Mouse (Mus musculus) forebrain, embryonic 11.5 days (tissue): ENCODE measurements around the gene Srrm1. TPM values are rescaled to one million over a fixed set of nuclear protein-coding genes. Genes with fewer than 3 reads are reported as not detected.
A peak's percentile ranks its signal among the peaks of the same experiment; 100 is the strongest.

Source experiments
- ATAC-seq: fragments of 200-750 bp; cut with Nextera tagmentation; replicated peaks from 2 replicates; pipeline ENCODE4 v1.8.0; 2017; ENCODE audit warnings: moderate TSS enrichment; ENCODE audit not compliant: low FRiP score
- DNase-seq: peaks from one replicate; pipeline ENCODE4 v3.0.0-alpha.2; 2017; ENCODE audit warnings: low spot score
- H3K27ac ChIP-seq: fragments of 300-500 bp; sonication (generic); 2 replicates; pipeline ENCODE4 v1.5.1; 2014; ENCODE audit warnings: low read depth, low read length
- H3K27me3 ChIP-seq: fragments of 300-500 bp; sonication (generic); 2 replicates; pipeline ENCODE4 v1.6.1; 2014; ENCODE audit warnings: mild to moderate bottlenecking, low read length, mixed read lengths; ENCODE audit not compliant: control insufficient read depth, insufficient read depth
- H3K36me3 ChIP-seq: fragments of 300-500 bp; sonication (generic); 2 replicates; pipeline ENCODE4 v1.6.1; 2014; ENCODE audit warnings: mild to moderate bottlenecking, low read length, moderate library complexity, mixed read lengths; ENCODE audit not compliant: control insufficient read depth, insufficient read depth
- H3K4me1 ChIP-seq: fragments of 300-500 bp; sonication (generic); replicated peaks from 2 replicates; pipeline ENCODE4 v1.6.1; 2014; ENCODE audit warnings: low read length, mixed read lengths; ENCODE audit not compliant: control insufficient read depth, insufficient read depth
- H3K4me2 ChIP-seq: fragments of 300-500 bp; sonication (generic); 2 replicates; pipeline ENCODE4 v1.6.1; 2014; ENCODE audit warnings: low read depth, mild to moderate bottlenecking, low read length, moderate library complexity, mixed read lengths; ENCODE audit not compliant: severe bottlenecking
- H3K4me3 ChIP-seq: fragments of 300-500 bp; sonication (generic); 2 replicates; pipeline ENCODE4 v1.5.1; 2014; ENCODE audit warnings: low read depth, low read length
- H3K9ac ChIP-seq: fragments of 300-500 bp; sonication (generic); 2 replicates; pipeline ENCODE4 v1.6.1; 2014; ENCODE audit warnings: low read length
- H3K9me3 ChIP-seq: fragments of 300-500 bp; sonication (generic); 2 replicates; pipeline ENCODE4 v1.6.1; 2016; ENCODE audit warnings: low read length, mixed read lengths; ENCODE audit not compliant: control insufficient read depth
- WGBS: fragments of 180-500 bp; shearing (Covaris S2); extraction: QIAGEN DNeasy Blood & Tissue Kit; methylation state at CpG from one replicate; pipeline ENCODE4 v1.1.7; 2014; 5-methylcytosine and 5-hydroxymethylcytosine counted together
- polyA plus RNA-seq: library from polyadenylated mRNA; unstranded; fragments of >200 nt; fragmentation: Nextera tagmentation; extraction: Ambion mirVana; gene quantifications from 2 replicates; pipeline ENCODE4 v1.2.1, GENCODE M21; 2014

Gene Srrm1
- polyA plus RNA-seq, 1 experiment from 2014 or later = 241 TPM

DNA sequence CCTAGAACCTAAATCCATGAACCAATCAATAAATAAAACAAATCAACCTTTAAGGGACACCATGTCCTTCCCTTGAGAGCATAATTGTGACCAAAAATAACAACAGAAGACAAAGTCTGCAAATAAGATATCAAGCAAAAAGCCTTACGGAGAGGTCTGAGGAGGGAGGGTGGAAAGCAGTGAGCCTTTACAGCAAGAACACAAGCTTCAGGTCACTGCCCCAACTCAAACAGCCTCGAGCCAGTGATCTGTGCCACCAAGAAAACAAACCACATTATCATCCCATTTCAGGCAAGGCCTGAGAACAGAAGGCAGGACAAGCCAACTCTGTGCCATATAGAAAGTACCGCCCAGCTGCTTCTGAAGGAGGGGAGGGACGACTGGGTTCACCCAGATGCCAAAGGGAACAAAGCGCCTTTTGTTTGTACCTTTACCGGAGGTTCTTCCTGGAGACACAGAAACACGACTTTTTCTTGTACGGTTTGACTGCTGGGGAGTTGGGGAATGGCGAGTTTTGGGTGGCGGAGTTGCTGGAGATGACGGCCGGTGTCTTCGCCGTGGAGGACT is 15.7 kb downstream of the Srrm1 start:
- Histone ChIP-seq H3K36me3 (peaks cover 32% of the 10 kb centered on the region; the same call in 1 of the 2 replicates), H3K4me2 (no peak overlapping the region), H3K9me3 (no peaks in the 10 kb centered on the region), H3K4me3 (no peak overlapping the region), H3K27me3 (no peaks in the 10 kb centered on the region), H3K9ac (no peak overlapping the region), H3K4me1 (no peaks in the 10 kb centered on the region), H3K27ac (no peak overlapping the region)
- ATAC-seq (no peak), DNase-seq (no peak)
- WGBS = 87% methylated on average over 14 of the region's 14 CpGs

DNA sequence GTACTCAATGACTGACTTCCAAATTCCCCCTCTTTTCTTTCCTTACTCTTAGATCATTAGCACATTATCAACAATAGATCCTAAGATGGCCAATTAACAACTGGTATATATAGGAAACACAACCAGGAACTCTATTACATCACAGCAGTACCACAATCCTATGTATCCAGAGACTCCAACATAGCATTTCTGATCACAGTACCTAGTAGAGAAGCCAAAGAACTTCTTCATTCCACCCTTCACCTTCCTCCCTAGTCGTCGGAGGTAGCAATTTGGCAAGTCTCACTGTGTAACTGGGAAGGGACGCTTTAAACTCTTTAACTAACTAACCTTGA is 17.1 kb downstream of the Srrm1 start:
- no peak for ATAC-seq
- Histone ChIP-seq H3K9ac (no peak overlapping the region), H3K36me3 (peaks cover 36% of the 10 kb centered on the region), H3K4me2 (no peak overlapping the region), H3K9me3 (no peaks in the 10 kb centered on the region), H3K4me1 (no peaks in the 10 kb centered on the region), H3K27me3 (no peaks in the 10 kb centered on the region), H3K4me3 (no peak overlapping the region), H3K27ac (no peak overlapping the region)
- DNase-seq = no peak
- WGBS = 96% methylated on average over 3 of the region's 3 CpGs

DNA sequence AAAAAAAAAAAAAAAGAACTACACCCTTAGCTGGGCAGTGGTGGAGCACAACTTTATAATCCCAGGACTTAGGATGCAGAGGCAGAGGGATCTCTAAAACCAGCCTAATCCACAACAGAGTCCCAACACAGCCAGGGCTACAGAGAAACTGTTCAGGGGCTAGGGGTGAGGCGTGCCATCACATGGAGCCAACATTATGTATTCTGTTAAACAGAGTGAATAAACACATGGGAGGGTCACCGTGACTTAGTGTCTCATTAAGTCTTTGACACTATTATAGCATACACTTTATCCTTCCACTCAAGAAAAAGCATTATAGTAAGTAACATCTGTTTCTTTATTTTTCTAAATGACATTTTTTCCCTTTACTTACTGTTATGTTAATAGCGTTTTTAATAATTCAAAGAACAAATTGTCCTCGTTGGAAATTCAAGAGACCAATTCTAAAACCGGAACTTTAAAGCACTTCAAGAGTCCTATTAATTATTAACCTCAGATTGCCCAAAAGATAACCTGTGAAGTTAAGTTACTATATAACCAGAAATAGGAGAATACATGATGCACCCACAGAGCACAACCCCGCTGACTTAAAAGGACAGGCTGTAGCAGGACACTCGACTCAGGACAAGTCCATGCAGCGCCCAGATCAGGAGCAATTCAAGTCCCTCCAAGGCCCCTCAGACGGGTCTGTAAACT is 17.6 kb downstream of the Srrm1 start:
- Histone ChIP-seq H3K36me3 (peaks cover 37% of the 10 kb centered on the region), H3K9ac (no peak overlapping the region), H3K27me3 (no peaks in the 10 kb centered on the region), H3K4me3 (no peak overlapping the region), H3K27ac (no peak overlapping the region), H3K4me1 (no peaks in the 10 kb centered on the region), H3K9me3 (no peaks in the 10 kb centered on the region), H3K4me2 (no peak overlapping the region)
- no peak for ATAC-seq
- 93% methylated on average over 9 of the region's 9 CpGs for WGBS
- DNase-seq = no peak

- H3K27ac ChIP-seq = no peak overlapping the region
- DNase-seq (no peak), ATAC-seq (no peak)
- H3K4me2 ChIP-seq = no peak overlapping the region
- H3K27me3 ChIP-seq = no peaks in the 10 kb centered on the region
- no peaks in the 10 kb centered on the region for H3K9me3 ChIP-seq
- no peak overlapping the region for H3K9ac ChIP-seq
- 96% methylated on average over 3 of the region's 3 CpGs for WGBS
- no peaks in the 10 kb centered on the region for H3K4me1 ChIP-seq
- H3K36me3 ChIP-seq = peaks cover 20% of the 10 kb centered on the region
- no peak overlapping the region for H3K4me3 ChIP-seq
Measured at GRCm38 (mm10) chr4:135326469-135326868, 26.7 kb downstream of the Srrm1 start.

DNA sequence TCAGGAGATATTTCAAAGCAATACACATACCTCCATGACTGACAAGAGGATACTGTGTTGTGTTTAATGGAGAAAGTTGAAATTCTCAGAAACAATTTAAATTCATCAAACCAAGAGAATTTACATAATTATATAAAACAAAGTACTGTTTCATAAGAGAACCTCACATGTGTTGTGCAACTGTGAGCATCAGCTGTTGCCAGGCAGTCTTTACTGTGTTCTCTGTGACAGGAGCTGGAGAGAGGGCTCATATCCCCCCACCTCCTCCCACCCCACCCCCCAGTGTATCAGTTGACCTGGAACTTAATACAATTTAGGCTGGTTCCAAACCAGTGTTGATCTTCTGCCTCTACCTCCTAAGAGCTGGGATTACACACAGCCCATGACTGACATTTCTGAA is 27.1 kb downstream of the Srrm1 start:
- Histone ChIP-seq H3K9ac (no peak overlapping the region), H3K4me1 (no peaks in the 10 kb centered on the region), H3K4me2 (no peak overlapping the region), H3K4me3 (no peak overlapping the region), H3K27ac (no peak overlapping the region), H3K36me3 (peaks cover 18% of the 10 kb centered on the region), H3K9me3 (no peaks in the 10 kb centered on the region), H3K27me3 (no peaks in the 10 kb centered on the region)
- DNase-seq = no peak
- no peak for ATAC-seq

- DNase-seq (no peak), ATAC-seq (no peak)
- Histone ChIP-seq H3K36me3 (peaks cover 20% of the 10 kb centered on the region), H3K9me3 (no peaks in the 10 kb centered on the region), H3K4me3 (no peak overlapping the region), H3K9ac (no peak overlapping the region), H3K4me1 (no peaks in the 10 kb centered on the region), H3K27me3 (no peaks in the 10 kb centered on the region), H3K4me2 (no peak overlapping the region), H3K27ac (no peak overlapping the region)
- WGBS = 93% methylated on average over 8 of the region's 8 CpGs
Measured at GRCm38 (mm10) chr4:135323021-135323420, 30.1 kb downstream of the Srrm1 start.

GRCm38 (mm10) chr4:135317966-135318365 is 35.2 kb downstream of the Srrm1 start:
- Histone ChIP-seq H3K27me3 (no peaks in the 10 kb centered on the region), H3K4me1 (0 out of 2 replicates have a peak, but pooled peaks cover 2% of the 10 kb centered on the region), H3K4me3 (no peak overlapping the region), H3K9ac (no peak overlapping the region), H3K27ac (no peak overlapping the region), H3K9me3 (no peaks in the 10 kb centered on the region), H3K4me2 (no peak overlapping the region), H3K36me3 (peaks cover 24% of the 10 kb centered on the region)
- DNase-seq (peak; percentile 88), ATAC-seq (peak; percentile 73; the same call in 1 of the 2 replicates)
- 17% methylated on average over 2 of the region's 2 CpGs for WGBS

DNA sequence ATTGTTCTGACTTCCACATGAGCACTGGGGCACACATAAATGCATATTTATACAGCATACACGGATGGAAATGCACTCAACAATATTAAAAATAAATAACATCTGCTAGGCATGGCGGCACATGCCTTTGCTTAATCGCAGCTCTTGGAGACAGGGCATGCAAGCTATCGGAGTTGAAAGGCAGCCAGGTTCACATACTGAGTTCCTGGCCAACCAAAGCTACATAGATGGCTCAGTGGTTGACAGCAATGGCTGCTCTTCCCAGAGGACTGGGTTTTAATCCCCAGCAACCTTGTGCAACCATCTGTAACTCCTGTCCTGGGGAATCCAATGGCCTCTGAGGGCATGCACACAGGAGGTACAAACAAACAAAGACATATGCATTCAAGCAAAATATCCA is 35.6 kb downstream of the Srrm1 start:
- no peak overlapping the region for H3K27ac ChIP-seq
- no peak for ATAC-seq
- H3K4me2 ChIP-seq = no peak overlapping the region
- peaks cover 20% of the 10 kb centered on the region for H3K36me3 ChIP-seq
- H3K27me3 ChIP-seq = no peaks in the 10 kb centered on the region
- H3K4me1 ChIP-seq = 0 out of 2 replicates have a peak, but pooled peaks cover 2% of the 10 kb centered on the region
- WGBS = 95% methylated on average over 4 of the region's 4 CpGs
- no peak overlapping the region for H3K4me3 ChIP-seq
- H3K9ac ChIP-seq = no peak overlapping the region
- no peak for DNase-seq
- H3K9me3 ChIP-seq = no peaks in the 10 kb centered on the region

DNA sequence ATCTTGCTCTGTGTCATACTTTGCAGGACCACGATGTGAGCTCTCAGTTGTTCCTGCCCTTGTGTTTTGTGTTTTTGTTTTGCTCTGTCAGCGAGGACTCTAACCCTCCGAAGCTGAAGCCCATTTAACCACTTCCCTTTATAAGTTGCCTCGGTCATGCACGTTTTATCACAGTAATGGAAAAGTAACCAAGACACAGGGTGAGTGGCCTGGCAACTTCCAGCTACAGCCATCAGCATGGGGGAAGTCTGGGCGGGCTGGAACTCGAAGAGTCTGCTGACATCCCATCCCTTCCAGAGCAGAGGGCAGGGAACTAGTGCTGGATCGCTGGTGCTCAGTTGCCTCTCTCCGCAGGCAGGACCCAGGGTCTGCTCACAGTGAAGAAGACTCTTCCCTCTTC is 37.8 kb downstream of the Srrm1 start:
- WGBS = 96% methylated on average over 9 of the region's 9 CpGs
- ATAC-seq = no peak
- H3K27ac ChIP-seq = no peak overlapping the region

More for the DNA sequence above, 37.8 kb downstream of the Srrm1 start:
- H3K27me3 ChIP-seq = no peaks in the 10 kb centered on the region
- DNase-seq = no peak
- H3K36me3 ChIP-seq = peaks cover 13% of the 10 kb centered on the region
- H3K9ac ChIP-seq = no peak overlapping the region
- no peak overlapping the region for H3K4me3 ChIP-seq
- no peak overlapping the region for H3K4me2 ChIP-seq
- H3K4me1 ChIP-seq = 0 out of 2 replicates have a peak, but pooled peaks cover 2% of the 10 kb centered on the region
- H3K9me3 ChIP-seq = no peaks in the 10 kb centered on the region
